Mouse (Mus musculus) neural tube, embryonic 13.5 days (tissue): ENCODE measurements around the gene Fam198b. TPM values are rescaled to one million over a fixed set of nuclear protein-coding genes. Genes with fewer than 3 reads are reported as not detected.

Experiments
- ATAC-seq: fragments of 200-750 bp; cut with Nextera tagmentation; 2 replicates; pipeline ENCODE4 v1.8.0; 2017; ENCODE audit warnings: low read depth, mild to moderate bottlenecking, moderate TSS enrichment, moderate library complexity
- H3K27ac ChIP-seq: fragments of 300-500 bp; sonication (generic); replicated peaks from 2 replicates; pipeline ENCODE4 v1.5.1; 2015; ENCODE audit warnings: moderate library complexity, mild to moderate bottlenecking, inconsistent platforms
- H3K27me3 ChIP-seq: fragments of 300-500 bp; sonication (generic); 2 replicates; pipeline ENCODE4 v1.6.1; 2015; ENCODE audit warnings: mild to moderate bottlenecking, inconsistent platforms
- H3K36me3 ChIP-seq: fragments of 300-500 bp; sonication (generic); 2 replicates; pipeline ENCODE4 v1.6.1; 2015; ENCODE audit warnings: mild to moderate bottlenecking, inconsistent platforms
- H3K4me1 ChIP-seq: fragments of 300-500 bp; sonication (generic); replicated peaks from 2 replicates; pipeline ENCODE4 v1.6.1; 2015; ENCODE audit warnings: inconsistent platforms
- H3K4me2 ChIP-seq: fragments of 300-500 bp; sonication (generic); 2 replicates; pipeline ENCODE4 v1.6.1; 2015; ENCODE audit warnings: inconsistent platforms, mild to moderate bottlenecking, moderate library complexity
- H3K4me3 ChIP-seq: fragments of 300-500 bp; sonication (generic); 2 replicates; pipeline ENCODE4 v1.5.1; 2015; ENCODE audit warnings: mild to moderate bottlenecking, inconsistent platforms
- H3K9ac ChIP-seq: fragments of 300-500 bp; sonication (generic); 2 replicates; pipeline ENCODE4 v1.6.1; 2015; ENCODE audit warnings: moderate library complexity, mild to moderate bottlenecking, inconsistent platforms
- H3K9me3 ChIP-seq: fragments of 300-500 bp; sonication (generic); 2 replicates; pipeline ENCODE4 v1.6.1; 2016; ENCODE audit warnings: inconsistent platforms
- WGBS: fragments of 180-500 bp; shearing (Covaris S2); methylation state at CpG from one replicate; pipeline ENCODE4 v1.1.7; 2015; 5-methylcytosine and 5-hydroxymethylcytosine counted together
- polyA plus RNA-seq: library from polyadenylated mRNA; unstranded; fragments of >200 nt; fragmentation: Nextera tagmentation; extraction: Ambion mirVana; gene quantifications from 2 replicates; pipeline ENCODE4 v1.2.1, GENCODE M21; 2015

Fam198b gene
- polyA plus RNA-seq, 1 experiment from 2014 or later, result 7.8 TPM

DNA sequence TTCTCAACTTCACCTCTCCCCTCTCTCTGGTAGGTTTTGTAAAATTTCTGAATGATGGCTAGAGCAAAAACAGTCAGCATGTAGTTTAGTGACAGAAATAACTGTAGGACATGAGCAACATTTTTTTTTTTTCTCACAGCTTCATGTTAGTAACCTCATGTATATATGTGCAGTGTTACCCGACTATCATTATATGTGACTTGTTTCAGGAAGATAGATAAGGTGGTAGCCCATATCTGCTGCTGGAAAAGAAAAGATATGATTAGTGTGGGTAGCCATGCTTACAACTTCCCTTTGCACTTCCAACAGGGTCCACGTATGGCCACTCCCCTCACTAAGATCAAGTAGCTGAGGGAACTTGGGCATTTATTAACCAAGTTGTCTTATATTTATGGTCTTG lies 86.2 kb downstream of the Fam198b start:
- no peak for ATAC-seq
- H3K27me3 ChIP-seq, result no peaks in the 10 kb centered on the region
- no peaks in the 10 kb centered on the region for H3K36me3 ChIP-seq
- no peak overlapping the region for H3K4me2 ChIP-seq
- H3K4me1 ChIP-seq, result no peaks in the 10 kb centered on the region; the same call in 1 of the 2 replicates
- H3K9me3 ChIP-seq, result no peaks in the 10 kb centered on the region
- H3K9ac ChIP-seq, result no peak overlapping the region
- H3K4me3 ChIP-seq, result no peak overlapping the region
- no peak overlapping the region for H3K27ac ChIP-seq
- WGBS, result 87% methylated on average over 2 of the region's 2 CpGs

DNA sequence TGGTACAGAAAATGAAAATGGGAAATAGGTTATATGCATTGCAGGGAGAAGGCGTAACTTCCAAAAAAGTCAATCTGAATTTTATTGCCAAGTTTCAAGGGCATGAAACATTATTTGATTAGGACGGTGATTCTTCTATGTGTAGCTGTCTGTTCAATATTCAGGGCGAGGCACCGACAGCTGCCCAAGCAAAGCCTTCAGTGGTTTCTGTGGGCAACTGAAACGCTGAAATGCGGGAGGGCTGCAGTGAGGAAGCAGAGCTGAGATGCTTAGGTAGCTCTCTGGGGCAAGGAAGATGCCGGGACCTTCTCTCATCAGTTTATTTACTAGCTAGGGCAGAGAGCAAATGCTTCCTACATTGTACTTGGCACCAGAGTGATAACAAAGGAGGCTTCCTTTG lies 87.2 kb downstream of the Fam198b start:
- no peaks in the 10 kb centered on the region; the same call in 1 of the 2 replicates for H3K4me1 ChIP-seq
- 74% methylated on average over 7 of the region's 7 CpGs for WGBS
- no peak overlapping the region for H3K9ac ChIP-seq
- no peak for ATAC-seq
- H3K36me3 ChIP-seq, result no peaks in the 10 kb centered on the region
- no peaks in the 10 kb centered on the region for H3K9me3 ChIP-seq
- H3K4me2 ChIP-seq, result no peak overlapping the region
- 0 out of 2 replicates have a peak overlapping the region, but pooled peaks have one; percentile 24 for H3K27ac ChIP-seq
- H3K27me3 ChIP-seq, result no peaks in the 10 kb centered on the region
- no peak overlapping the region for H3K4me3 ChIP-seq

DNA sequence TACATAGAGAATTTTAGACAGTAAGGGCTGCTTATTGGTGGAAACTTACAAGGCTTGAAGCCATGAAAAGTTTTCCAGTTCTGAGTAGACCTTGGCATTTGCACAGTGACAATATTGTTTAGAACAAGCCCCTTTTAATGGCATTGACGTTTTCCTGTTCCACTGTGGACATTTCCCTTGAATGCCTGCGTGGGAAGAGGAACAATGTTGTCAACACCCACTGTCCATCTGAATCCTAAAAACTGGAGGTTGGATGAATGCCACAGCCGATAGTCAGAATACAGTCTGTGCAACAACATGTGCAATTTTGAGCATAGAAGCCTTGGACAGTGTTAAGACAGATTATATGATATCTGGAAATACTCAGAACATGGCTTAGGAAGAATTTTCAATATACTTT lies 92.5 kb downstream of the Fam198b start:
- Histone ChIP-seq H3K9ac (no peak overlapping the region), H3K9me3 (no peaks in the 10 kb centered on the region), H3K4me2 (no peak overlapping the region), H3K4me3 (no peak overlapping the region), H3K4me1 (no peaks in the 10 kb centered on the region; the same call in 1 of the 2 replicates), H3K27ac (no peak overlapping the region), H3K36me3 (no peaks in the 10 kb centered on the region), H3K27me3 (no peaks in the 10 kb centered on the region)
- ATAC-seq, result no peak
- WGBS, result 55% methylated on average over 3 of the region's 3 CpGs

DNA sequence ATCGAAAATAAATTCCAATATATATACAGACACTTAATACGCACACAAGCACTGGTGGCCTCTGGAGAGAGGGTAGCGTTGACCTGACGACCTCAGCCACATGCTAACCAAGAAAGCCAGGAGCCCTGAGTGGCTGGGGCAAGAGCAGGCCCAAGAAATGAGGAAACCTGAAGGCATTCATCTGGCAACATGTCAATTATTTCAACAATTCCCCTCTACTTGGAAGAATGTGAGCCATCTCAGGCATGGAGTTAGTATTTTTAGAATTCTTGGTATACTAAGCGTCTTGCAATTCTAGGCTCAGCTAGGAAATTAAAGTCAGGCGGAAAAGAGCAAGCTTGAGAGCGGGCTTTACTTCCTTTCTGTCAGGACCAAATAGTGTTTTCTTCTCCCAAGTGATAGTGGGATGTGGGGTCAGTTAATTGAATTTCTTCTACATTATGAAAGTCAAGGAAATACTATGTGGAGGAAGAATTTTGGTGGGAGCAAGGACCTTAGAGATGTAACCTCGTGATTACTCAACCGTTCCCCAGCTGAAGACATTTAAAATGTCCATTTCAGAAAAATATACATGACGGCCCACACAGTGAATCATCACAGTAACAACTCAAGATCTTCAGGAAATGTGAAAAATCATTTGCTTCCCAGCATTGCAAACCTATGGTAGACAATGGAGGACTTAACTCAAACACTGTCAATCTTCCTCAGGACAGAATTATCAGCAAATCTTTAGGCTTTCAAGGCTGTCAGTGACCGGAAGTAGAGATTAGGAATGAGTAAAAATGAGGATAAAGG lies 93.5 kb downstream of the Fam198b start:
- no peak for ATAC-seq
- H3K4me3 ChIP-seq, result no peak overlapping the region
- H3K4me1 ChIP-seq, result no peaks in the 10 kb centered on the region; the same call in 1 of the 2 replicates
- WGBS, result 80% methylated on average over 11 of the region's 11 CpGs
- H3K27ac ChIP-seq, result no peak overlapping the region
- H3K36me3 ChIP-seq, result no peaks in the 10 kb centered on the region
- H3K27me3 ChIP-seq, result no peaks in the 10 kb centered on the region
- no peak overlapping the region for H3K9ac ChIP-seq
- H3K9me3 ChIP-seq, result no peaks in the 10 kb centered on the region
- no peak overlapping the region for H3K4me2 ChIP-seq

DNA sequence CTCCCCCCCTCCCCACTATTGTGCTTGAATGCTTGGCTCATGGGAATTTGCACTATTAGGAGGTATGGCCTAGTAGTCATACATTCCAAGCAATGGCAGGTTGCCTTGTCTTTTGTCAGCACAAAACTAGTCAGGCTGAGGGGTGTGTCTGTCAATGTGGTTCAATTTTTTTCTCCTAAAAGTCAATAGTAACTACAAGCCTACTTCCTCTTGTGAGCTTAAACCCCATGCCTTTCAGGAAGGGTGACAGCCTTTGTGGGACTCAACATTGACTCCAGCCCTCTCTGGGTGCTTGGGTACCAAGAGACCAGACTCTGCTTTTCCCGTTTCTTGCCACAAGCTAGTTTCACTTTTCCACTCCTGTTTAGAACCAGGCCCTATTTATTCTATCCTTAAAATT lies 96.4 kb downstream of the Fam198b start:
- Histone ChIP-seq H3K27me3 (no peaks in the 10 kb centered on the region), H3K9ac (no peak overlapping the region), H3K36me3 (no peaks in the 10 kb centered on the region), H3K9me3 (no peaks in the 10 kb centered on the region), H3K4me2 (no peak overlapping the region), H3K4me3 (no peak overlapping the region), H3K4me1 (no peaks in the 10 kb centered on the region), H3K27ac (no peak overlapping the region)
- whole genome bisulfite sequencing, result 97% methylated on average over 1 of the region's 1 CpGs
- ATAC-seq, result no peak

DNA sequence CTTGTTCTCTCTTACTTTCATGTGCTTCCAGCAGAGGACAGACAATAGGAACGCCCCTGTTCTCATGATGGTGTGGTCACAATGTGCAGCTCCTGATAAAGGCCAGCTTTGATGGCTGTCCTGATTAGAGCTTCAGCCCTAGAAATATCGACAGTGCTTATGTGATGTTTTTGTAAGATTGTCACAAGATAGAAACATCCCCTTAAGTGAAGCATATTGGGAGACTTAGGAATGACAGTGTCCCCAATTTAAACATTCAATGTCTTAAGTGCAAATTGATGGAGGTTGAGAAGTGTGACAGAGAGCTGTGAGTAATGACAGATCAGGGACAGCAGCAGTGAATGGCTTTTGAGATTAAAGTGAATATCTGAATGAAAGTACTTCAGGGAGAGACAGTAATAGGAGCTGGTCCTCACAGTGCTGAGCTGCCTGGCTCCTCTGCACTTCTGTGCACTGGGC lies 99.7 kb downstream of the Fam198b start:
- no peaks in the 10 kb centered on the region for H3K4me1 ChIP-seq
- H3K4me2 ChIP-seq, result no peak overlapping the region
- H3K27me3 ChIP-seq, result no peaks in the 10 kb centered on the region
- H3K4me3 ChIP-seq, result no peak overlapping the region
- no peak for ATAC-seq
- H3K9me3 ChIP-seq, result no peaks in the 10 kb centered on the region
- no peaks in the 10 kb centered on the region for H3K36me3 ChIP-seq
- H3K27ac ChIP-seq, result no peak overlapping the region
- H3K9ac ChIP-seq, result no peak overlapping the region
- WGBS, result 76% methylated on average over 2 of the region's 2 CpGs

DNA sequence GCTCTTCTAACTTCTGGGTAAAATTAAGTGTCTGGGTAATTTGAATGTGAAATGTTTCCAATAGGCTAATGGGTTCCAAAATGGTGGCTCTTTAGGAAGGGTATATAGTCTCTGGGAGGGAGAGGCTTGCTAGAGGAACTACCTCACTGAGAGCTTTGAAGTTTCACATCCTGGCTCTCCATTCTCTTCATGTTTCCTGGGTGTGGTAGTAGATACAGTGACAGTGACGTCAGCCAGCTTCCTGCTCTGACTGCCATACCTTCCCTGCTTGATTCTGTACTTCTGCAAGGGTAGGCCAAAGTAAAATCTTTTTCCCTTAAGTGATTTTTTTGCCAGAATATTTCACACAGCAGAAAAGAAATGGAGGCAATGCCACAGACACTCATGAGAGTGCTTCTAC lies 100.2 kb downstream of the Fam198b start:
- Histone ChIP-seq H3K36me3 (no peaks in the 10 kb centered on the region), H3K27ac (no peak overlapping the region), H3K4me2 (no peak overlapping the region), H3K27me3 (no peaks in the 10 kb centered on the region), H3K4me3 (no peak overlapping the region), H3K9ac (no peak overlapping the region), H3K4me1 (no peaks in the 10 kb centered on the region), H3K9me3 (no peaks in the 10 kb centered on the region)
- no peak for ATAC-seq
- whole genome bisulfite sequencing, result 61% methylated on average over 1 of the region's 1 CpGs

DNA sequence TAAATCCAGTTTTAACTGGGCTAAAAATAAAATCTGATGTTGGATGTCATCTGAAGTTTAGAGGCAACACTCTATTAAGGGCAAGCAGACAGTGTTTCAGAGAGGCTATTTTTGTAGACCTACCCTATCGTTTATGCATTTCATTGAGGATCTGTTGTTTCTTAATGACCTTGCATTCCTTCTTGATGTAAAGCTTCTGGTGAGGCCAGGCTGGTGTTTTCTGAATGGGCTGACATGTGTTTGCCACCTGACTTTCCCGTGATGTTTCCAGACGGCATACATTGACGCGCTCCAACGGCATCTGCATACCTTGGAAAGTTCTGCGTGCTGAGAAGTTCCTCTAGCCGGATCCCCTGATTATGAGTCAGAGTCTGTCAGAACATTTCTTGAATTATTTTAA lies 104.9 kb downstream of the Fam198b start:
- 67% methylated on average over 8 of the region's 8 CpGs for WGBS

DNA sequence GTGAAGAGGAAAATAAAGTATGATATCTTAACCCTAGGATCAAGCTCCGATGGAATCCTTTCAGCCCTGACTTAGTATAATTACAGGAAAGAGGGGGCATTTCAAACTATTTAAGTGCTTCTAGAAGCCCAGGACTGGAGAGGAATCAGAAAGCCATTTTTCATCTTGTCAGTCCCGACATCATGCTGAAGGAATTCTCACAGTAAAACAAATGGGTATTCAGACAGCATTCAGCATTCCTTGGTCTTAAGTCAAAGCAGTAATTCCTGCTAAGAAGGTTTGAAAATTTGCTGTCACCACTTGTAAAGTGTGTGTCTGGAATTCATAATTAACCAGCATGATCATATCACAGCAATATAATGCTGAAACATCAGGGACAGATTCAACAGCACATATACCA lies 105.6 kb downstream of the Fam198b start:
- 38% methylated on average over 2 of the region's 2 CpGs for WGBS
- H3K27me3 ChIP-seq, result no peaks in the 10 kb centered on the region
- no peak overlapping the region for H3K27ac ChIP-seq
- H3K4me1 ChIP-seq, result no peaks in the 10 kb centered on the region
- H3K9me3 ChIP-seq, result no peaks in the 10 kb centered on the region
- ATAC-seq, result no peak
- no peak overlapping the region for H3K9ac ChIP-seq
- H3K4me2 ChIP-seq, result no peak overlapping the region
- H3K36me3 ChIP-seq, result no peaks in the 10 kb centered on the region
- no peak overlapping the region for H3K4me3 ChIP-seq

More for the DNA sequence above, 104.9 kb downstream of the Fam198b start:
- no peaks in the 10 kb centered on the region for H3K27me3 ChIP-seq
- H3K36me3 ChIP-seq, result no peaks in the 10 kb centered on the region
- H3K9ac ChIP-seq, result no peak overlapping the region
- no peak overlapping the region for H3K4me3 ChIP-seq
- H3K9me3 ChIP-seq, result no peaks in the 10 kb centered on the region
- no peak overlapping the region for H3K27ac ChIP-seq
- no peak for ATAC-seq
- no peak overlapping the region for H3K4me2 ChIP-seq
- no peaks in the 10 kb centered on the region for H3K4me1 ChIP-seq

DNA sequence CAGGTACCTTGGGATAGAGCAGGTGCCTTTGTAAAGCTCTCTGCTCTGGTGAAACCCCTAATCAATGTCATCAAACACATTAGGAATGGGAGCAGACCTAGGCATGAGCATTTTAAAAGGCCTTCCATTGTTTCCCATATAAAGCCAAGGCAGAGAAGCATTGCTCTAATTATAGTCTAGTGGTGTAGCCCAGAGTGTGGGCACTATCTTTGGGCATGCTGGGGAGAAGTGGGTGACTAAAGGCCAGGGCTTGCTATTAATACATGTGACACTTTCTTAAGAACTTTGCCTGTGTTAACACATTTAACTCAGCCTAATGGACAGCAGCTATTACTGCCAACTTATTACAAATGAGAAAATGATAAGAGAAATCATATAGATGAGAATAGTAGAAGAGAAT lies 106.1 kb downstream of the Fam198b start:
- Histone ChIP-seq H3K27me3 (no peaks in the 10 kb centered on the region), H3K4me2 (no peak overlapping the region), H3K9me3 (no peaks in the 10 kb centered on the region), H3K4me3 (no peak overlapping the region), H3K9ac (no peak overlapping the region), H3K4me1 (no peaks in the 10 kb centered on the region), H3K27ac (no peak overlapping the region), H3K36me3 (no peaks in the 10 kb centered on the region)
- ATAC-seq, result no peak

DNA sequence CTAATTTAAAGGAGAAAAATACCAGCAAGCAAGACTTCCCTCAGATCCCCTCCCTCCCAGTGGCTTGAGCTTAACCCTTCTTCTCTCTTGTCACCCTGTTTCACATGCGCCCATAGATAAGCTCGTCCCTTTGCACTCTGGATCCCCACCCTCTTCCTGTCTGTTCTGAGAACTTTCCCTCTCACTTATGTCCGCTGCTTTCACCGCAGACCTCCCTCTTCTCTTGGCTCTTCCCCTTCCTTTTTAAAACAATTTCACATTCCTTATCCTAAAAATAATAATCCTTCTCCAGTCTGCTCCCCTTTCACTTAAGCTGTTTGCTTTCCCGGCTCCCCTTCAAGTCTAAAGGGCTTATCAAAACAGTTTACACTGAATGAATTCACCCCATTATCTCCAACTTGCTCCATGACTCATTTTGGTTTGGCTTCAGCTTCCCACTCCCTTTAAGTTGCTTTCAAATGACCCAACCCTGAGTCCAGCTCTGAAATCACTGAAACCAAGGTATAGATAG lies 109.8 kb downstream of the Fam198b start:
- 75% methylated on average over 5 of the region's 5 CpGs for WGBS

DNA sequence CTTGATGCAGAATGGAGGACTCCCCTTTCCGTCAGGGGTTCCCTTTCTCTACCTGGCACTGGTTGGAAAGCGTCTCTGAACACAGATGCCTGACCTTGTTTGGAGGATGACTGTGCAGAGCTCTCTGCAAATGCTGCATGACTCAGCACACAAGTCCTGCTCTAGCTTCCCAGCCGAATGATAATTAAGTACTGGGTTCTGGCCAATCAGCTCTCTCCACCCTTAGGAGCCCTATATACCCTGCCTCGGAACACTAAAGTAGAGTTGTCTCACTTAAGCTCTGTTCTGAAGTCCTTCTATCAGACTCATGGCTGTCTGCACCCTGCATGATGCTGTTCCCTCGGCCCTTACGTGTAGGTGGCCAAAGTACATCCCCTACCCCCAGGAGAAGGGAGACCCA lies 111.4 kb downstream of the Fam198b start:
- Histone ChIP-seq H3K27ac (no peak overlapping the region), H3K36me3 (no peaks in the 10 kb centered on the region), H3K4me3 (no peak overlapping the region), H3K4me2 (no peak overlapping the region), H3K9me3 (no peaks in the 10 kb centered on the region), H3K9ac (no peak overlapping the region), H3K27me3 (no peaks in the 10 kb centered on the region), H3K4me1 (no peaks in the 10 kb centered on the region)
- WGBS, result 81% methylated on average over 6 of the region's 6 CpGs
- no peak for ATAC-seq

More for the DNA sequence above, 109.8 kb downstream of the Fam198b start:
- no peaks in the 10 kb centered on the region for H3K4me1 ChIP-seq
- H3K4me2 ChIP-seq, result no peak overlapping the region
- H3K9ac ChIP-seq, result no peak overlapping the region
- H3K4me3 ChIP-seq, result no peak overlapping the region
- no peaks in the 10 kb centered on the region for H3K9me3 ChIP-seq
- H3K27ac ChIP-seq, result no peak overlapping the region
- no peaks in the 10 kb centered on the region for H3K27me3 ChIP-seq
- no peak for ATAC-seq
- H3K36me3 ChIP-seq, result no peaks in the 10 kb centered on the region
